Mouse (Mus musculus): ENCODE measurements around the gene Pitpnc1. TPM values are rescaled to one million over a fixed set of nuclear protein-coding genes. Genes with fewer than 3 reads are reported as not detected.

The Pitpnc1 gene
- polyA plus RNA-seq, 1 experiment from 2014 or later = 20.8 TPM

GRCm38 (mm10) chr11:107417041-107417583, 53.4 kb downstream of the Pitpnc1 start:
- Histone ChIP-seq H3K4me3 (ENCODE audit: low read length) (no peak overlapping the region), H3K4me1 (ENCODE audit: control insufficient read depth, insufficient read depth, low read length) (peaks cover 25% of the 10 kb centered on the region), H3K9me3 (replicated peaks; ENCODE audit: control insufficient read depth, low read length) (no peaks in the 10 kb centered on the region), H3K4me2 (ENCODE audit: low read depth, low read length) (peak overlapping the region; percentile 34), H3K27ac (ENCODE audit: low read length) (peak overlapping the region; percentile 64), H3K27me3 (ENCODE audit: control insufficient read depth, insufficient read depth, low read length) (no peaks in the 10 kb centered on the region), H3K36me3 (ENCODE audit: control insufficient read depth, insufficient read depth) (no peaks in the 10 kb centered on the region), H3K9ac (ENCODE audit: low read length) (no peak overlapping the region)
- peak; percentile 61 for ATAC-seq (replicated peaks; ENCODE audit: extremely low read depth, insufficient read depth, low FRiP score)
- 54% methylated on average over 14 of the region's 14 CpGs for WGBS

DNA sequence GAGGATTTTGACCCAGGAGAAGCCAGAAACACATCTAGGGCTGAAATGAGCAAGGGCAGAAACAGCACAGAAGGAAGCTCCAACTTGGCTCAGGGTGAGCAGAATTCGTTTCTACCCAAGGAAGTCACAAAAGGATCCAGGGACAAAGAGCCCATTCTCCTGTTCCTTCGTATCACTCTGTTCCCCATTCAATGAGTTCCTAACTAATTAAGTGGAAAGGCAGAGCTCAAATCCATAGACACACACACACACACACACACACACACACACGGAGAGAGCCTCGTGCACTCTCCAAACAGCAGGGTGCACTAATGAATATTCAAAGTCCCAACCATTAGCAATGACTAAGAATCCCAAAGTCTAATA, 54.0 kb downstream of the Pitpnc1 start:
- no peaks in the 10 kb centered on the region for H3K27me3 ChIP-seq (ENCODE audit: control insufficient read depth, insufficient read depth, low read length)
- H3K9ac ChIP-seq (ENCODE audit: low read length) = no peak overlapping the region
- no peaks in the 10 kb centered on the region for H3K36me3 ChIP-seq (ENCODE audit: control insufficient read depth, insufficient read depth)
- WGBS = 55% methylated on average over 4 of the region's 4 CpGs
- H3K4me2 ChIP-seq (ENCODE audit: low read depth, low read length) = peak overlapping the region; percentile 34
- peaks cover 22% of the 10 kb centered on the region for H3K4me1 ChIP-seq (ENCODE audit: control insufficient read depth, insufficient read depth, low read length)
- ATAC-seq (replicated peaks; ENCODE audit: extremely low read depth, insufficient read depth, low FRiP score) = no peak
- peak overlapping the region; percentile 46 for H3K27ac ChIP-seq (ENCODE audit: low read length)
- no peaks in the 10 kb centered on the region for H3K9me3 ChIP-seq (replicated peaks; ENCODE audit: control insufficient read depth, low read length)
- no peak overlapping the region for H3K4me3 ChIP-seq (ENCODE audit: low read length)

GRCm38 (mm10) chr11:107415901-107416560, 54.5 kb downstream of the Pitpnc1 start:
- Histone ChIP-seq H3K9me3 (replicated peaks; ENCODE audit: control insufficient read depth, low read length) (no peaks in the 10 kb centered on the region), H3K4me2 (ENCODE audit: low read depth, low read length) (no peak overlapping the region), H3K36me3 (ENCODE audit: control insufficient read depth, insufficient read depth) (no peaks in the 10 kb centered on the region), H3K9ac (ENCODE audit: low read length) (no peak overlapping the region), H3K4me3 (ENCODE audit: low read length) (no peak overlapping the region), H3K27ac (ENCODE audit: low read length) (peak overlapping the region; percentile 46; the same call in 1 of the 2 replicates), H3K4me1 (ENCODE audit: control insufficient read depth, insufficient read depth, low read length) (peaks cover 22% of the 10 kb centered on the region), H3K27me3 (ENCODE audit: control insufficient read depth, insufficient read depth, low read length) (no peaks in the 10 kb centered on the region)
- no peak for ATAC-seq (replicated peaks; ENCODE audit: extremely low read depth, insufficient read depth, low FRiP score)
- WGBS = 79% methylated on average over 10 of the region's 10 CpGs

DNA sequence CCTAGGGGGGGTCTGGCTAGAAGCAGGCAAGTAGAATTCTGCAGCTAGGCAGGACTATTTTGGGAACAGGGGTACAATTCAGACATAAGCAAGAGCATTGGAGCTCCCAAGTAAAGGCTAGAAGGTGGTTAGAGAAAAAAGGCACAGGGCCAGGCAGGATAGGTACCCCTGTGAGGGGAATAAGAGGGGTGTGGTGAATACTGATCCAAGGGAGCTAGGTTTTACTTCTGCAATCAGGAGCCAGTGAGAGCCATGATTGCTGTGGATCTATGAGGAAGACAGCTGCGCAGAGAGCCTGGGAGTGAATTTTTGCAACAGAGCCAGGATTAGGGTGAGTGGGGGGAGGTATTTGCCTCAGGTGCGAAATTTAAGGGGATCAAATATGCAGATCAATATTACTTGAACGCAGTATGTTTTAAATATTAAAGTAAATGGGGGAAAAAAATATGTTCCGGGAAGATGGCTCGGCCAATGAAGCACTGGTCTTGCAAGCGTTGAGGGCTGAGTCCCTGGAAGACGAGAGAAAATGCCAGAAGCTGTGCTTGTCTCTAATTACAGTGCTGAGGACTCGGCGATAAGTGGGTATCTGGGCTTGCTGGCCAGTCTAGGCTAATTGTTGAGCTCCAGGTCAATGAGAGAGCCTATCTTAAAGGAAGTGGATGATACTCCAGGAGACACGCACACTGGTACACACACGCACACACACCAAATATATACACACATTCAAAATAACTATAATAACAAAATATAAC, 55.3 kb downstream of the Pitpnc1 start:
- no peak overlapping the region for H3K9ac ChIP-seq (ENCODE audit: low read length)
- H3K27me3 ChIP-seq (ENCODE audit: control insufficient read depth, insufficient read depth, low read length) = no peaks in the 10 kb centered on the region
- H3K27ac ChIP-seq (ENCODE audit: low read length) = no peak overlapping the region
- H3K9me3 ChIP-seq (replicated peaks; ENCODE audit: control insufficient read depth, low read length) = no peaks in the 10 kb centered on the region
- no peak overlapping the region for H3K4me2 ChIP-seq (ENCODE audit: low read depth, low read length)
- peaks cover 22% of the 10 kb centered on the region for H3K4me1 ChIP-seq (ENCODE audit: control insufficient read depth, insufficient read depth, low read length)
- H3K36me3 ChIP-seq (ENCODE audit: control insufficient read depth, insufficient read depth) = no peaks in the 10 kb centered on the region
- H3K4me3 ChIP-seq (ENCODE audit: low read length) = no peak overlapping the region
- ATAC-seq (replicated peaks; ENCODE audit: extremely low read depth, insufficient read depth, low FRiP score) = no peak
- WGBS = 65% methylated on average over 11 of the region's 11 CpGs

DNA sequence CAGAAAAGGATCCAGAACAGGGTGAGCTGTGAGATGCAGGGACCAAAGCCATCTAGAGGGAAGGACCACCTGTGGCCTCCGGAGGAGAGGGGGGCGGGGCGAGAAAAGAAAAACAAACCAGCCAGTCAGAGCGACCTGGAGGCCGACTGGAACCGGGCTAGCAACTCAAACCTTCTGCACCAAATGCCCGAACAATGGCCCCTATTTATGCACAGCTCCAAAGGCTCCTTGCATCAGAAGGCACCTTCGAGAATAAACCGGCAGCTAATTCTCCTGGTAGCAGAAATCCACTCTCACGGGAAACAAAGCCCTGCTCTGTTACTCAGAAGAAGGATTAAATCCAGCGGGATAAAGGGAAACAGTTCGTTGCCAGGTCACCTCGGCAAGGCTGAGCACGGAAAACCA, 57.2 kb downstream of the Pitpnc1 start:
- WGBS = 8% methylated on average over 14 of the region's 14 CpGs
- H3K36me3 ChIP-seq (ENCODE audit: control insufficient read depth, insufficient read depth) = no peaks in the 10 kb centered on the region
- peak overlapping the region; percentile 71 for H3K9ac ChIP-seq (ENCODE audit: low read length)
- peak overlapping the region; percentile 54; the same call in 1 of the 2 replicates for H3K27ac ChIP-seq (ENCODE audit: low read length)
- H3K9me3 ChIP-seq (replicated peaks; ENCODE audit: control insufficient read depth, low read length) = no peaks in the 10 kb centered on the region
- peak overlapping the region; percentile 71 for H3K4me2 ChIP-seq (ENCODE audit: low read depth, low read length)
- H3K4me1 ChIP-seq (ENCODE audit: control insufficient read depth, insufficient read depth, low read length) = peaks cover 22% of the 10 kb centered on the region
- H3K27me3 ChIP-seq (ENCODE audit: control insufficient read depth, insufficient read depth, low read length) = no peaks in the 10 kb centered on the region
- no peak for ATAC-seq (replicated peaks; ENCODE audit: extremely low read depth, insufficient read depth, low FRiP score)
- H3K4me3 ChIP-seq (ENCODE audit: low read length) = peak overlapping the region; percentile 45

DNA sequence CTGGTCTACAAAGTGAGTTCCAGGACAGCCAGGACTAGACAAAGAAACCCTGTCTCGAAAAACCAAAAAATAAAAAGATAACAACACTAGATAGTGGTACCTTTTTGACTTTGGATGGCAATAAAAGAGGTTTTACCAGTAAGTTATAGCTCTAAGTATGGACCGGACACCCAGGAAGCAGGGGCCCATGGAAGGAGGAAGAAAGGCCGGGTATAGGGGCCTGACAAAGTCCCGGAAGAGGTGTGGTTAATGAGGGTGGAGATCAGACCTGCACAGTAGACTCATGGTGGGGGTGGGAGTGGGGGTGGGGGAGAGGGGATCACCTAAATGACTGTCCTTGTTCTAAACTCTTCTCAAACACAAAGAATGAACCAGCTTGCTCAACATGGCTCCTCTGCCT, 58.4 kb downstream of the Pitpnc1 start:
- whole genome bisulfite sequencing = 85% methylated on average over 4 of the region's 4 CpGs
- Histone ChIP-seq H3K27ac (ENCODE audit: low read length) (no peak overlapping the region), H3K4me3 (ENCODE audit: low read length) (no peak overlapping the region), H3K27me3 (ENCODE audit: control insufficient read depth, insufficient read depth, low read length) (no peaks in the 10 kb centered on the region), H3K9ac (ENCODE audit: low read length) (no peak overlapping the region), H3K4me1 (ENCODE audit: control insufficient read depth, insufficient read depth, low read length) (peaks cover 22% of the 10 kb centered on the region), H3K4me2 (ENCODE audit: low read depth, low read length) (no peak overlapping the region), H3K9me3 (replicated peaks; ENCODE audit: control insufficient read depth, low read length) (no peaks in the 10 kb centered on the region), H3K36me3 (ENCODE audit: control insufficient read depth, insufficient read depth) (no peaks in the 10 kb centered on the region)
- no peak for ATAC-seq (replicated peaks; ENCODE audit: extremely low read depth, insufficient read depth, low FRiP score)

DNA sequence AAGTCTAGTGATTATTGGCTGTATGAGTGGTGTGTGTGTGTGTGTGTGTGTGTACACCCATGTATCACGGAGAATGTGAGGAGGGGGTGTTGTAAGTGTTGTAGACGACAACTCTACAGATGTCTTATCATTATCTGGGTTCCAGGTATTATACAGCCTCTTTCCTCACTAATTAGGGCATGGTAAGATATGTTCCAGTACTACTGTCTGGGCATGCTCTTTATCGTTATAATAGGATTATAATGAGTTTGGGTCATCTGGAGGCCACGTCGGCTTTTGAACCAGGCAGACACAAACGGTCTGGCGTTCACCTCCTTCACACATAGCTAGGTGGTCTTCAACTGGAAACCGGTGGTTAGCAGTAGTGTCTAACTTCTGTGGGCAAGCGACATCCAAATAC, 58.9 kb downstream of the Pitpnc1 start:
- Histone ChIP-seq H3K9ac (ENCODE audit: low read length) (no peak overlapping the region), H3K27me3 (ENCODE audit: control insufficient read depth, insufficient read depth, low read length) (no peaks in the 10 kb centered on the region), H3K4me3 (ENCODE audit: low read length) (no peak overlapping the region), H3K4me1 (ENCODE audit: control insufficient read depth, insufficient read depth, low read length) (peaks cover 22% of the 10 kb centered on the region), H3K4me2 (ENCODE audit: low read depth, low read length) (no peak overlapping the region), H3K9me3 (replicated peaks; ENCODE audit: control insufficient read depth, low read length) (no peaks in the 10 kb centered on the region), H3K36me3 (ENCODE audit: control insufficient read depth, insufficient read depth) (no peaks in the 10 kb centered on the region), H3K27ac (ENCODE audit: low read length) (no peak overlapping the region)
- 71% methylated on average over 9 of the region's 9 CpGs for WGBS
- ATAC-seq (replicated peaks; ENCODE audit: extremely low read depth, insufficient read depth, low FRiP score) = no peak

DNA sequence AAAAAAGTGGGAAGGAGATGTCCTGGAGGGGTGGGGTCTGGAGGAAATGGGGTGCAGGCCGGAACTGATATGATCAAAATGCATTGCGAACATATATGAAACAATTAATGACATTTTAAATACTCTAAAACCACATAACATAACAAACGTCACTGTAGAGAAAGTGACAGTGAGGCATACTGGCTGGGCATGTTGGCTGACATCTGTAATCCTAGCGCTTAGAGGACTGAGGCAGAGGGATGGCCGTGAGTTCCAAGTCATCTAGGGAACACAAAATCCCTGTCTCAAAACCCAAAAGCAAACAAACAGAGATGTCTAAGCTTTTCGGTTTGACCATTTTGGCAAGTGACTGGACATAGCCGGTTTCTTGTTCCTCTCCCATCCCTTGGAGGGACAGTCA, 59.7 kb downstream of the Pitpnc1 start:
- ATAC-seq (replicated peaks; ENCODE audit: extremely low read depth, insufficient read depth, low FRiP score) = no peak
- H3K27ac ChIP-seq (ENCODE audit: low read length) = no peak overlapping the region
- H3K4me2 ChIP-seq (ENCODE audit: low read depth, low read length) = no peak overlapping the region
- peaks cover 22% of the 10 kb centered on the region for H3K4me1 ChIP-seq (ENCODE audit: control insufficient read depth, insufficient read depth, low read length)
- H3K4me3 ChIP-seq (ENCODE audit: low read length) = no peak overlapping the region
- H3K9me3 ChIP-seq (replicated peaks; ENCODE audit: control insufficient read depth, low read length) = no peaks in the 10 kb centered on the region
- H3K36me3 ChIP-seq (ENCODE audit: control insufficient read depth, insufficient read depth) = no peaks in the 10 kb centered on the region
- no peaks in the 10 kb centered on the region for H3K27me3 ChIP-seq (ENCODE audit: control insufficient read depth, insufficient read depth, low read length)
- H3K9ac ChIP-seq (ENCODE audit: low read length) = no peak overlapping the region
- 84% methylated on average over 7 of the region's 7 CpGs for WGBS

DNA sequence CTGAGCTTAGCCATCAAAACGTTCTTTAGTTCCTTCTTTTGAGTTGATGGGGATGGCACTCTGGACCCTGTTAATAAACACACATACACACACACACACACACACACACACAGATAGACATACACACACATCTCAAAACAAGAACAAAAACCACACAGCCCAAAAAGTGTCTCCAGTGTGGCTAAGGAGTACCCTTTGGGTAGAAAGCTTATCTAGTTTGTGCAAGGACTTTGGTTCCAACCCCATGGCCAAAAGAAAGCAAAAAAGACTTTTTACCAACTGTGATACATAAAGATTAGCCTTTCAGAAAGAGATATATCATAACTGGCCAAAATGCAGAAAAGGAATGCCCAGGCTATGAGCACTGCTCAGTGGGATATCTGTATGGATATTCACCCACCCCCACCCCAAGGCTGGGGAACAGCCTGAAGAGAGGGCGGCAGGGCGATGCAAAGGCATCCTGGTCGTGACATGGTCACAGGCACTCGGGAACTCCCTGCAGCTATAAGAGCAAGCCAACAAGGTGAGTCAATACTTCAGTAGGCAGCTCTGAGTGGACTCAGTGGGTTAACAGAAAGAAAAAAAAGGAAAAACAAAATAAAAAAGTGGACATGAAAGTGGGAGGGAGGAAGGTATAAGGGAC, 60.3 kb downstream of the Pitpnc1 start:
- no peak for ATAC-seq (replicated peaks; ENCODE audit: extremely low read depth, insufficient read depth, low FRiP score)
- no peak overlapping the region for H3K27ac ChIP-seq (ENCODE audit: low read length)
- H3K9me3 ChIP-seq (replicated peaks; ENCODE audit: control insufficient read depth, low read length) = no peaks in the 10 kb centered on the region
- no peak overlapping the region for H3K4me3 ChIP-seq (ENCODE audit: low read length)
- H3K4me1 ChIP-seq (ENCODE audit: control insufficient read depth, insufficient read depth, low read length) = peaks cover 19% of the 10 kb centered on the region
- no peak overlapping the region for H3K4me2 ChIP-seq (ENCODE audit: low read depth, low read length)
- H3K36me3 ChIP-seq (ENCODE audit: control insufficient read depth, insufficient read depth) = no peaks in the 10 kb centered on the region
- WGBS = 59% methylated on average over 5 of the region's 5 CpGs
- no peaks in the 10 kb centered on the region for H3K27me3 ChIP-seq (ENCODE audit: control insufficient read depth, insufficient read depth, low read length)
- H3K9ac ChIP-seq (ENCODE audit: low read length) = no peak overlapping the region

Measured in heart, embryonic 16.5 days (tissue).